Mouse (Mus musculus) brain, embryonic 14.5 days (tissue): ENCODE results near the gene Hist1h3h.

Experiments used
- CTCF ChIP-seq: fragments of 200-500 bp; IDR thresholded peaks from 2 replicates; pipeline ENCODE4 v1.5.1; 2012; ENCODE audit warnings: inconsistent platforms, mild to moderate bottlenecking, moderate library complexity, borderline replicate concordance; ENCODE audit not compliant: insufficient read depth, insufficient read length; ENCODE audit errors: extremely low read depth
- POLR2A ChIP-seq: fragments of 200-500 bp; IDR thresholded peaks from 2 replicates; pipeline ENCODE4 v1.6.1; 2012; ENCODE audit warnings: mild to moderate bottlenecking, inconsistent platforms, borderline replicate concordance; ENCODE audit not compliant: poor library complexity, insufficient read depth, insufficient read length, severe bottlenecking; ENCODE audit errors: extremely low read depth

- TF ChIP-seq POLR2A (no peak), CTCF (no peak)
Observed at GRCm38 (mm10) chr13:21745006-21745405, 27.5 kb downstream of the Hist1h3h start.
